Mouse (Mus musculus) hindbrain, embryonic 14.5 days (tissue): Measurements from ENCODE around the gene Megf9. TPM values are rescaled to one million over a fixed set of nuclear protein-coding genes. Genes with fewer than 3 reads are reported as not detected.
A peak's percentile ranks its signal among the peaks of the same experiment; 100 is the strongest.

Experiments used
- ATAC-seq: fragments of 200-750 bp; cut with Nextera tagmentation; 2 replicates; pipeline ENCODE4 v1.8.0; 2017; ENCODE audit warnings: moderate number of reproducible peaks, mild to moderate bottlenecking, moderate TSS enrichment, moderate library complexity; ENCODE audit not compliant: low FRiP score
- DNase-seq: peaks from one replicate; pipeline ENCODE4 v3.0.0-alpha.2; 2015; ENCODE audit warnings: low spot score
- H3K27ac ChIP-seq: fragments of 300-500 bp; sonication (generic); 2 replicates; pipeline ENCODE4 v1.5.1; 2014; ENCODE audit warnings: mild to moderate bottlenecking, moderate library complexity
- H3K27me3 ChIP-seq: fragments of 300-500 bp; sonication (generic); 2 replicates; pipeline ENCODE4 v1.6.1; 2014; ENCODE audit warnings: mild to moderate bottlenecking, low read length, mixed read lengths; ENCODE audit not compliant: control insufficient read depth, insufficient read depth
- H3K36me3 ChIP-seq: fragments of 300-500 bp; sonication (generic); replicated peaks from 2 replicates; pipeline ENCODE4 v1.6.1; 2014; ENCODE audit not compliant: control insufficient read depth, insufficient read depth
- H3K4me1 ChIP-seq: fragments of 300-500 bp; sonication (generic); replicated peaks from 2 replicates; pipeline ENCODE4 v1.6.1; 2014; ENCODE audit warnings: antibody characterized with exemption, low read length, mixed read lengths; ENCODE audit not compliant: control insufficient read depth, insufficient read depth
- H3K4me2 ChIP-seq: fragments of 300-500 bp; sonication (generic); replicated peaks from 2 replicates; pipeline ENCODE4 v1.6.1; 2014; ENCODE audit warnings: mild to moderate bottlenecking, moderate library complexity
- H3K4me3 ChIP-seq: fragments of 300-500 bp; sonication (generic); replicated peaks from 2 replicates; pipeline ENCODE4 v1.5.1; 2014; ENCODE audit warnings: mild to moderate bottlenecking, low read length
- H3K9ac ChIP-seq: fragments of 300-500 bp; sonication (generic); 2 replicates; pipeline ENCODE4 v1.6.1; 2014
- H3K9me3 ChIP-seq: fragments of 300-500 bp; sonication (generic); 2 replicates; pipeline ENCODE4 v1.6.1; 2016; ENCODE audit warnings: low read length; ENCODE audit not compliant: control insufficient read depth
- WGBS: fragments of 180-500 bp; shearing (Covaris S2); extraction: QIAGEN DNeasy Blood & Tissue Kit; methylation state at CpG from one replicate; pipeline ENCODE4 v1.1.7; 2014; 5-methylcytosine and 5-hydroxymethylcytosine counted together
- polyA plus RNA-seq: library from polyadenylated mRNA; unstranded; fragments of >200 nt; fragmentation: Nextera tagmentation; extraction: Ambion mirVana; gene quantifications from 2 replicates; pipeline ENCODE4 v1.2.1, GENCODE M21; 2014

The Megf9 gene
- polyA plus RNA-seq, result 41.8 and 44.7 TPM in 2 replicates

- DNase-seq (peak; percentile 97), ATAC-seq (peak; percentile 99)
- Histone ChIP-seq H3K9me3 (no peaks in the 10 kb centered on the region), H3K4me3 (peak within 1 kb of the TSS; percentile 98), H3K27ac (peak within 1 kb of the TSS; percentile 98), H3K4me1 (peaks cover 45% of the 10 kb centered on the region), H3K9ac (peak within 1 kb of the TSS; percentile 95), H3K4me2 (peak within 1 kb of the TSS; percentile 91), H3K36me3 (0 out of 2 replicates have a peak, but pooled peaks cover 3% of the 10 kb centered on the region), H3K27me3 (no peaks in the 10 kb centered on the region)
- whole genome bisulfite sequencing, result under 1% methylated on average over 46 of the region's 46 CpGs
These were observed at the start of gene Megf9 for GRCm38 (mm10) chr4:70534891-70535269. TSS of gene Megf9 (minus strand) at chr4:70534995.

GRCm38 (mm10) chr4:70579654-70580053, 44.9 kb upstream of the Megf9 start:
- ATAC-seq (no peak), DNase-seq (peak; percentile 48)
- no peak overlapping the region for H3K4me2 ChIP-seq
- 44% methylated on average over 3 of the region's 3 CpGs for WGBS
- no peaks in the 10 kb centered on the region for H3K4me1 ChIP-seq
- H3K27me3 ChIP-seq, result no peaks in the 10 kb centered on the region
- no peaks in the 10 kb centered on the region for H3K9me3 ChIP-seq
- H3K4me3 ChIP-seq, result no peak overlapping the region
- no peak overlapping the region for H3K9ac ChIP-seq
- H3K27ac ChIP-seq, result no peak overlapping the region
- H3K36me3 ChIP-seq, result no peaks in the 10 kb centered on the region

GRCm38 (mm10) chr4:70578301-70578700, 43.5 kb upstream of the Megf9 start:
- Histone ChIP-seq H3K4me1 (no peaks in the 10 kb centered on the region), H3K27me3 (no peaks in the 10 kb centered on the region), H3K27ac (no peak overlapping the region), H3K9ac (no peak overlapping the region), H3K4me3 (no peak overlapping the region), H3K36me3 (no peaks in the 10 kb centered on the region), H3K9me3 (no peaks in the 10 kb centered on the region), H3K4me2 (no peak overlapping the region)
- 81% methylated on average over 3 of the region's 3 CpGs for WGBS
- no peak for DNase-seq
- no peak for ATAC-seq

GRCm38 (mm10) chr4:70576096-70576495, 41.3 kb upstream of the Megf9 start:
- no peak overlapping the region for H3K9ac ChIP-seq
- H3K4me2 ChIP-seq, result no peak overlapping the region
- no peak for ATAC-seq
- DNase-seq, result no peak
- H3K27me3 ChIP-seq, result no peaks in the 10 kb centered on the region
- H3K4me1 ChIP-seq, result no peaks in the 10 kb centered on the region
- no peaks in the 10 kb centered on the region for H3K36me3 ChIP-seq
- no peak overlapping the region for H3K4me3 ChIP-seq
- no peak overlapping the region for H3K27ac ChIP-seq
- H3K9me3 ChIP-seq, result no peaks in the 10 kb centered on the region

GRCm38 (mm10) chr4:70573926-70574325, 39.1 kb upstream of the Megf9 start:
- no peak overlapping the region for H3K4me2 ChIP-seq
- ATAC-seq (no peak), DNase-seq (no peak)
- no peaks in the 10 kb centered on the region for H3K36me3 ChIP-seq
- H3K27ac ChIP-seq, result no peak overlapping the region
- H3K9me3 ChIP-seq, result no peaks in the 10 kb centered on the region
- no peak overlapping the region for H3K9ac ChIP-seq
- H3K4me3 ChIP-seq, result no peak overlapping the region
- H3K4me1 ChIP-seq, result no peaks in the 10 kb centered on the region
- WGBS, result 94% methylated on average over 2 of the region's 2 CpGs
- no peaks in the 10 kb centered on the region for H3K27me3 ChIP-seq

GRCm38 (mm10) chr4:70553888-70554287, 19.1 kb upstream of the Megf9 start:
- no peaks in the 10 kb centered on the region for H3K27me3 ChIP-seq
- no peaks in the 10 kb centered on the region for H3K36me3 ChIP-seq
- no peak overlapping the region for H3K27ac ChIP-seq
- no peaks in the 10 kb centered on the region for H3K9me3 ChIP-seq
- WGBS, result 81% methylated on average over 2 of the region's 2 CpGs
- H3K4me3 ChIP-seq, result no peak overlapping the region
- H3K9ac ChIP-seq, result no peak overlapping the region
- H3K4me2 ChIP-seq, result no peak overlapping the region
- no peaks in the 10 kb centered on the region for H3K4me1 ChIP-seq
- DNase-seq (no peak), ATAC-seq (no peak)

GRCm38 (mm10) chr4:70553230-70553797, 18.5 kb upstream of the Megf9 start:
- no peak for DNase-seq
- H3K4me3 ChIP-seq, result no peak overlapping the region
- no peaks in the 10 kb centered on the region for H3K36me3 ChIP-seq
- H3K27ac ChIP-seq, result no peak overlapping the region
- no peak for ATAC-seq
- 88% methylated on average over 5 of the region's 5 CpGs for WGBS
- no peaks in the 10 kb centered on the region for H3K27me3 ChIP-seq
- no peaks in the 10 kb centered on the region for H3K9me3 ChIP-seq
- no peak overlapping the region for H3K4me2 ChIP-seq
- H3K4me1 ChIP-seq, result no peaks in the 10 kb centered on the region
- H3K9ac ChIP-seq, result no peak overlapping the region

- Histone ChIP-seq H3K36me3 (no peaks in the 10 kb centered on the region), H3K9ac (no peak overlapping the region), H3K9me3 (no peaks in the 10 kb centered on the region), H3K4me2 (no peak overlapping the region), H3K4me1 (no peaks in the 10 kb centered on the region), H3K27me3 (no peaks in the 10 kb centered on the region), H3K27ac (no peak overlapping the region), H3K4me3 (no peak overlapping the region)
- 55% methylated on average over 4 of the region's 4 CpGs for WGBS
- DNase-seq (no peak), ATAC-seq (no peak)
These were observed 17.3 kb upstream of the Megf9 start for GRCm38 (mm10) chr4:70552120-70552519.

- WGBS, result 93% methylated on average over 8 of the region's 8 CpGs
- Histone ChIP-seq H3K9ac (no peak overlapping the region), H3K4me2 (no peak overlapping the region), H3K36me3 (no peaks in the 10 kb centered on the region), H3K4me3 (no peak overlapping the region), H3K4me1 (no peaks in the 10 kb centered on the region), H3K27me3 (no peaks in the 10 kb centered on the region), H3K27ac (no peak overlapping the region), H3K9me3 (no peaks in the 10 kb centered on the region)
- ATAC-seq (no peak), DNase-seq (no peak)
These were observed 12.8 kb upstream of the Megf9 start for GRCm38 (mm10) chr4:70547411-70548148.
